Mouse (Mus musculus): ENCODE measurements around the gene Hoxa4. TPM values are rescaled to one million over a fixed set of nuclear protein-coding genes. Genes with fewer than 3 reads are reported as not detected.
A peak's percentile ranks its signal among the peaks of the same experiment; 100 is the strongest.

Hoxa4 gene
- polyA plus RNA-seq, 1 experiment from 2014 or later, result 0.35 TPM

- Histone ChIP-seq H3K4me3 (replicated peaks) (peak within 1 kb of the TSS; percentile 51), H3K36me3 (0 out of 2 replicates have a peak, but pooled peaks cover 9% of the 10 kb centered on the region), H3K4me1 (replicated peaks) (peaks cover 87% of the 10 kb centered on the region), H3K27me3 (peaks cover 68% of the 10 kb centered on the region), H3K9ac (replicated peaks) (peak within 1 kb of the TSS; percentile 37), H3K9me3 (no peaks in the 10 kb centered on the region), H3K4me2 (peak within 1 kb of the TSS; percentile 89), H3K27ac (peak within 1 kb of the TSS; percentile 50; the same call in 1 of the 2 replicates)
- 2% methylated on average over 36 of the region's 36 CpGs for WGBS
- ATAC-seq (ENCODE audit: insufficient number of reproducible peaks, insufficient read depth, low FRiP score, low TSS enrichment, low read depth), result no peak
These were observed 14.4 kb downstream of the Hoxa4 start, which contains the start of gene 5730596B20Rik for GRCm38 (mm10) chr6:52177061-52177735. Gene 5730596B20Rik, plus strand, starts transcription at chr6:52177498.

GRCm38 (mm10) chr6:52176391-52176790 is 15.2 kb downstream of the Hoxa4 start:
- Histone ChIP-seq H3K27me3 (peaks cover 69% of the 10 kb centered on the region), H3K9ac (replicated peaks) (no peak overlapping the region), H3K4me1 (replicated peaks) (peaks cover 90% of the 10 kb centered on the region), H3K4me2 (peak overlapping the region; percentile 89), H3K36me3 (0 out of 2 replicates have a peak, but pooled peaks cover 4% of the 10 kb centered on the region), H3K9me3 (no peaks in the 10 kb centered on the region), H3K27ac (peak overlapping the region; percentile 50; the same call in 1 of the 2 replicates), H3K4me3 (replicated peaks) (peak overlapping the region; percentile 51)
- ATAC-seq (ENCODE audit: insufficient number of reproducible peaks, insufficient read depth, low FRiP score, low TSS enrichment, low read depth), result no peak
- WGBS, result 4% methylated on average over 6 of the region's 6 CpGs

- WGBS, result 1% methylated on average over 15 of the region's 35 CpGs
- Histone ChIP-seq H3K27ac (peak overlapping the region; percentile 78), H3K36me3 (no peaks in the 10 kb centered on the region), H3K4me2 (peak overlapping the region; percentile 89), H3K9me3 (no peaks in the 10 kb centered on the region), H3K4me3 (replicated peaks) (peak overlapping the region; percentile 51), H3K4me1 (replicated peaks) (peaks cover 91% of the 10 kb centered on the region), H3K27me3 (peaks cover 69% of the 10 kb centered on the region), H3K9ac (replicated peaks) (peak overlapping the region; percentile 74)
- ATAC-seq (ENCODE audit: insufficient number of reproducible peaks, insufficient read depth, low FRiP score, low TSS enrichment, low read depth), result no peak
These were observed 15.7 kb downstream of the Hoxa4 start for GRCm38 (mm10) chr6:52175864-52176263.

- Histone ChIP-seq H3K9me3 (no peaks in the 10 kb centered on the region), H3K4me1 (replicated peaks) (peaks cover 91% of the 10 kb centered on the region), H3K9ac (replicated peaks) (peak overlapping the region; percentile 74), H3K4me3 (replicated peaks) (peak overlapping the region; percentile 51), H3K27ac (peak overlapping the region; percentile 78), H3K36me3 (peaks cover 5% of the 10 kb centered on the region; the same call in 1 of the 2 replicates), H3K4me2 (peak overlapping the region; percentile 89), H3K27me3 (peaks cover 69% of the 10 kb centered on the region)
- 4% methylated on average over 41 of the region's 41 CpGs for WGBS
- no peak for ATAC-seq (ENCODE audit: insufficient number of reproducible peaks, insufficient read depth, low FRiP score, low TSS enrichment, low read depth)
These were observed 16.4 kb downstream of the Hoxa4 start for GRCm38 (mm10) chr6:52174968-52175751.

- WGBS, result 6% methylated on average over 4 of the region's 4 CpGs
- no peak overlapping the region for H3K27ac ChIP-seq
- no peak overlapping the region for H3K4me3 ChIP-seq (replicated peaks)
- H3K9me3 ChIP-seq, result no peaks in the 10 kb centered on the region
- H3K9ac ChIP-seq (replicated peaks), result no peak overlapping the region
- peaks cover 13% of the 10 kb centered on the region; the same call in 1 of the 2 replicates for H3K36me3 ChIP-seq
- H3K27me3 ChIP-seq, result peaks cover 64% of the 10 kb centered on the region
- no peak for ATAC-seq (ENCODE audit: insufficient number of reproducible peaks, insufficient read depth, low FRiP score, low TSS enrichment, low read depth)
- H3K4me2 ChIP-seq, result 0 out of 2 replicates have a peak overlapping the region, but pooled peaks have one; percentile 68
- peaks cover 87% of the 10 kb centered on the region for H3K4me1 ChIP-seq (replicated peaks)
These were observed 17.9 kb downstream of the Hoxa4 start for GRCm38 (mm10) chr6:52173648-52174047.

GRCm38 (mm10) chr6:52172501-52172900 is 19.1 kb downstream of the Hoxa4 start:
- H3K4me3 ChIP-seq (replicated peaks), result peak overlapping the region; percentile 34
- peak; percentile 61; the same call in 1 of the 2 replicates for ATAC-seq (ENCODE audit: insufficient number of reproducible peaks, insufficient read depth, low FRiP score, low TSS enrichment, low read depth)
- H3K36me3 ChIP-seq, result peaks cover 14% of the 10 kb centered on the region; the same call in 1 of the 2 replicates
- H3K9ac ChIP-seq (replicated peaks), result peak overlapping the region; percentile 42; the same call in 1 of the 2 replicates
- H3K4me1 ChIP-seq (replicated peaks), result peaks cover 81% of the 10 kb centered on the region
- H3K27ac ChIP-seq, result peak overlapping the region; percentile 72
- 1% methylated on average over 35 of the region's 35 CpGs for WGBS
- H3K27me3 ChIP-seq, result peaks cover 69% of the 10 kb centered on the region
- no peaks in the 10 kb centered on the region for H3K9me3 ChIP-seq
- peak overlapping the region; percentile 68 for H3K4me2 ChIP-seq

GRCm38 (mm10) chr6:52171938-52172337 is 19.6 kb downstream of the Hoxa4 start:
- peak overlapping the region; percentile 72 for H3K27ac ChIP-seq
- no peaks in the 10 kb centered on the region for H3K9me3 ChIP-seq
- peaks cover 76% of the 10 kb centered on the region for H3K4me1 ChIP-seq (replicated peaks)
- H3K36me3 ChIP-seq, result peaks cover 14% of the 10 kb centered on the region; the same call in 1 of the 2 replicates
- 18% methylated on average over 7 of the region's 7 CpGs for WGBS
- no peak for ATAC-seq (ENCODE audit: insufficient number of reproducible peaks, insufficient read depth, low FRiP score, low TSS enrichment, low read depth)
- H3K9ac ChIP-seq (replicated peaks), result peak overlapping the region; percentile 42; the same call in 1 of the 2 replicates
- H3K4me2 ChIP-seq, result peak overlapping the region; percentile 68
- peaks cover 70% of the 10 kb centered on the region for H3K27me3 ChIP-seq
- H3K4me3 ChIP-seq (replicated peaks), result peak overlapping the region; percentile 34

GRCm38 (mm10) chr6:52171331-52171730 is 20.2 kb downstream of the Hoxa4 start:
- WGBS, result 6% methylated on average over 4 of the region's 4 CpGs
- Histone ChIP-seq H3K4me1 (replicated peaks) (peaks cover 72% of the 10 kb centered on the region), H3K4me2 (peak overlapping the region; percentile 68), H3K36me3 (peaks cover 14% of the 10 kb centered on the region; the same call in 1 of the 2 replicates), H3K4me3 (replicated peaks) (no peak overlapping the region), H3K9me3 (no peaks in the 10 kb centered on the region), H3K27ac (peak overlapping the region; percentile 72; the same call in 1 of the 2 replicates), H3K9ac (replicated peaks) (no peak overlapping the region), H3K27me3 (peaks cover 70% of the 10 kb centered on the region)
- no peak for ATAC-seq (ENCODE audit: insufficient number of reproducible peaks, insufficient read depth, low FRiP score, low TSS enrichment, low read depth)

GRCm38 (mm10) chr6:52170898-52171223 is 20.7 kb downstream of the Hoxa4 start:
- Histone ChIP-seq H3K27ac (0 out of 2 replicates have a peak overlapping the region, but pooled peaks have one; percentile 20), H3K36me3 (peaks cover 14% of the 10 kb centered on the region; the same call in 1 of the 2 replicates), H3K4me3 (replicated peaks) (no peak overlapping the region), H3K4me1 (replicated peaks) (peaks cover 71% of the 10 kb centered on the region), H3K4me2 (no peak overlapping the region; the same call in 1 of the 2 replicates), H3K9ac (replicated peaks) (no peak overlapping the region), H3K9me3 (no peaks in the 10 kb centered on the region), H3K27me3 (peaks cover 69% of the 10 kb centered on the region)
- 26% methylated on average over 5 of the region's 5 CpGs for WGBS
- ATAC-seq (ENCODE audit: insufficient number of reproducible peaks, insufficient read depth, low FRiP score, low TSS enrichment, low read depth), result no peak

- H3K36me3 ChIP-seq, result peaks cover 14% of the 10 kb centered on the region; the same call in 1 of the 2 replicates
- WGBS, result 25% methylated on average over 40 of the region's 40 CpGs
- peaks cover 71% of the 10 kb centered on the region for H3K4me1 ChIP-seq (replicated peaks)
- no peak for ATAC-seq (ENCODE audit: insufficient number of reproducible peaks, insufficient read depth, low FRiP score, low TSS enrichment, low read depth)
- peaks cover 69% of the 10 kb centered on the region for H3K27me3 ChIP-seq
- H3K4me2 ChIP-seq, result 0 out of 2 replicates have a peak overlapping the region, but pooled peaks have one; percentile 28
- no peaks in the 10 kb centered on the region for H3K9me3 ChIP-seq
- H3K4me3 ChIP-seq (replicated peaks), result no peak overlapping the region
- peak overlapping the region; percentile 60; the same call in 1 of the 2 replicates for H3K27ac ChIP-seq
- no peak overlapping the region for H3K9ac ChIP-seq (replicated peaks)
These were observed 21.2 kb downstream of the Hoxa4 start for GRCm38 (mm10) chr6:52170166-52170897.
